Comparison of ENCODE assay signal across 10 mouse cellular contexts in genomic region chr16:12696939-12697621, GRCm38 (mm10).
A peak's percentile ranks its signal among the peaks of the same experiment; 100 is the strongest.
DNase-seq lines count a peak whose midpoint lies in the region.
"Had no signal": no experiment of that assay in that cellular context is flagged by ENCODE, and none has a peak within 500 bp of the region (broad histone marks: within the 10 kb centered on the region; RNA-seq: fewer than 3 reads in every experiment).

No protein-coding gene starts in this region.

- peak; percentile 10 for DNase-seq in embryo, embryonic 10 days (ENCODE audit: low spot score)
- no peak for DNase-seq in embryo, embryonic 9.5 days (ENCODE audit: extremely low spot score)
- DNase-seq in c-Kit-positive CD71-positive TER-119-positive erythroid progenitor cells, embryonic 14.5 days (ENCODE audit: low spot score) = peak; percentile 40
- peak; percentile 12 for DNase-seq in heart, postnatal 4 days
- peak; percentile 60 for DNase-seq in lung, postnatal 10 days
- DNase-seq in right cerebral cortex, postnatal 10 days (ENCODE audit: low spot score in 2 of 2) = no peak
- no peak for DNase-seq in urinary bladder, postnatal 10 days (ENCODE audit: low spot score)
- no peak for DNase-seq in Muller cell, postnatal 12 days (ENCODE audit: inconsistent ontology term)
- DNase-seq: cerebellum, adult 11-12 months; gastrocnemius, postnatal 36 days had no signal

Comparison
In these comparisons a context has a peak if more than half of its experiments do, and no peak if none do; other contexts are left out.
1. DNase-seq: peak in embryo, embryonic 10 days (single experiment), c-Kit-positive CD71-positive TER-119-positive erythroid progenitor cells, embryonic 14.5 days (single experiment), heart, postnatal 4 days (single experiment) and lung, postnatal 10 days (single experiment); none in embryo, embryonic 9.5 days (single experiment), right cerebral cortex, postnatal 10 days (0 of 2), urinary bladder, postnatal 10 days (single experiment) and Muller cell, postnatal 12 days (single experiment).